Mouse (Mus musculus): Measurements from ENCODE around the gene Zdhhc14. TPM values are rescaled to one million over a fixed set of nuclear protein-coding genes. Genes with fewer than 3 reads are reported as not detected.

Zdhhc14 gene
- polyA plus RNA-seq, 1 experiment from 2014 or later: 1.4 TPM

- H3K9me3 ChIP-seq (ENCODE audit: control insufficient read depth): no peaks in the 10 kb centered on the region
- 71% methylated on average over 4 of the region's 4 CpGs for WGBS
- H3K4me1 ChIP-seq (replicated peaks; ENCODE audit: control insufficient read depth, insufficient read depth, low read length): peaks cover 5% of the 10 kb centered on the region; the same call in 1 of the 2 replicates
- H3K27me3 ChIP-seq (replicated peaks; ENCODE audit: control insufficient read depth, insufficient read depth, low read length): no peaks in the 10 kb centered on the region
- H3K4me3 ChIP-seq (ENCODE audit: low read depth, low read length): no peak overlapping the region
- H3K4me2 ChIP-seq (replicated peaks; ENCODE audit: low read depth): no peak overlapping the region
- no peak for TF ChIP-seq CTCF (IDR thresholded peaks at IDR 0.05; ENCODE audit: low read depth)
- no peak overlapping the region for H3K9ac ChIP-seq (ENCODE audit: low read depth, low read length)
- no peak overlapping the region for H3K27ac ChIP-seq (ENCODE audit: low read depth, low read length)
- no peak for ATAC-seq
- H3K36me3 ChIP-seq (ENCODE audit: control insufficient read depth, insufficient read depth): no peaks in the 10 kb centered on the region
Measured at GRCm38 (mm10) chr17:5575518-5575917, 83.2 kb downstream of the Zdhhc14 start.

GRCm38 (mm10) chr17:5582232-5582631, 89.9 kb downstream of the Zdhhc14 start:
- Histone ChIP-seq H3K36me3 (ENCODE audit: control insufficient read depth, insufficient read depth) (no peaks in the 10 kb centered on the region), H3K9ac (ENCODE audit: low read depth, low read length) (no peak overlapping the region), H3K27ac (ENCODE audit: low read depth, low read length) (no peak overlapping the region), H3K4me2 (replicated peaks; ENCODE audit: low read depth) (no peak overlapping the region), H3K4me1 (replicated peaks; ENCODE audit: control insufficient read depth, insufficient read depth, low read length) (no peaks in the 10 kb centered on the region), H3K27me3 (replicated peaks; ENCODE audit: control insufficient read depth, insufficient read depth, low read length) (no peaks in the 10 kb centered on the region), H3K9me3 (ENCODE audit: control insufficient read depth) (no peaks in the 10 kb centered on the region), H3K4me3 (ENCODE audit: low read depth, low read length) (no peak overlapping the region)
- 92% methylated on average over 3 of the region's 3 CpGs for WGBS
- no peak for ATAC-seq
- no peak for TF ChIP-seq CTCF (IDR thresholded peaks at IDR 0.05; ENCODE audit: low read depth)

GRCm38 (mm10) chr17:5582937-5583336, 90.6 kb downstream of the Zdhhc14 start:
- WGBS: 79% methylated on average over 5 of the region's 5 CpGs
- no peaks in the 10 kb centered on the region for H3K4me1 ChIP-seq (replicated peaks; ENCODE audit: control insufficient read depth, insufficient read depth, low read length)
- no peaks in the 10 kb centered on the region for H3K9me3 ChIP-seq (ENCODE audit: control insufficient read depth)
- no peak overlapping the region for H3K4me2 ChIP-seq (replicated peaks; ENCODE audit: low read depth)
- ATAC-seq: no peak
- H3K9ac ChIP-seq (ENCODE audit: low read depth, low read length): no peak overlapping the region
- H3K36me3 ChIP-seq (ENCODE audit: control insufficient read depth, insufficient read depth): no peaks in the 10 kb centered on the region
- H3K27me3 ChIP-seq (replicated peaks; ENCODE audit: control insufficient read depth, insufficient read depth, low read length): no peaks in the 10 kb centered on the region
- no peak for TF ChIP-seq CTCF (IDR thresholded peaks at IDR 0.05; ENCODE audit: low read depth)
- H3K27ac ChIP-seq (ENCODE audit: low read depth, low read length): no peak overlapping the region
- no peak overlapping the region for H3K4me3 ChIP-seq (ENCODE audit: low read depth, low read length)

- H3K4me1 ChIP-seq (replicated peaks; ENCODE audit: control insufficient read depth, insufficient read depth, low read length): no peaks in the 10 kb centered on the region
- no peak for TF ChIP-seq CTCF (IDR thresholded peaks at IDR 0.05; ENCODE audit: low read depth)
- WGBS: 69% methylated on average over 12 of the region's 12 CpGs
Measured at GRCm38 (mm10) chr17:5583472-5584145, 91.3 kb downstream of the Zdhhc14 start.

GRCm38 (mm10) chr17:5591604-5592209, 99.3 kb downstream of the Zdhhc14 start:
- no peaks in the 10 kb centered on the region for H3K9me3 ChIP-seq (ENCODE audit: control insufficient read depth)
- no peak overlapping the region for H3K9ac ChIP-seq (ENCODE audit: low read depth, low read length)
- H3K4me2 ChIP-seq (replicated peaks; ENCODE audit: low read depth): no peak overlapping the region
- no peak overlapping the region for H3K27ac ChIP-seq (ENCODE audit: low read depth, low read length)
- H3K4me3 ChIP-seq (ENCODE audit: low read depth, low read length): no peak overlapping the region
- H3K4me1 ChIP-seq (replicated peaks; ENCODE audit: control insufficient read depth, insufficient read depth, low read length): no peaks in the 10 kb centered on the region
- 52% methylated on average over 6 of the region's 6 CpGs for WGBS
- TF ChIP-seq CTCF (IDR thresholded peaks at IDR 0.05; ENCODE audit: low read depth): no peak
- ATAC-seq: no peak
- H3K36me3 ChIP-seq (ENCODE audit: control insufficient read depth, insufficient read depth): no peaks in the 10 kb centered on the region
- H3K27me3 ChIP-seq (replicated peaks; ENCODE audit: control insufficient read depth, insufficient read depth, low read length): no peaks in the 10 kb centered on the region

More at GRCm38 (mm10) chr17:5583472-5584145, 91.3 kb downstream of the Zdhhc14 start:
- ATAC-seq: no peak
- no peak overlapping the region for H3K4me2 ChIP-seq (replicated peaks; ENCODE audit: low read depth)
- H3K9ac ChIP-seq (ENCODE audit: low read depth, low read length): no peak overlapping the region
- no peak overlapping the region for H3K4me3 ChIP-seq (ENCODE audit: low read depth, low read length)
- H3K9me3 ChIP-seq (ENCODE audit: control insufficient read depth): no peaks in the 10 kb centered on the region
- H3K27me3 ChIP-seq (replicated peaks; ENCODE audit: control insufficient read depth, insufficient read depth, low read length): no peaks in the 10 kb centered on the region
- H3K27ac ChIP-seq (ENCODE audit: low read depth, low read length): no peak overlapping the region
- H3K36me3 ChIP-seq (ENCODE audit: control insufficient read depth, insufficient read depth): no peaks in the 10 kb centered on the region

- H3K4me1 ChIP-seq (replicated peaks; ENCODE audit: control insufficient read depth, insufficient read depth, low read length): no peaks in the 10 kb centered on the region
- no peak for TF ChIP-seq CTCF (IDR thresholded peaks at IDR 0.05; ENCODE audit: low read depth)
- 63% methylated on average over 2 of the region's 2 CpGs for WGBS
- no peak overlapping the region for H3K9ac ChIP-seq (ENCODE audit: low read depth, low read length)
- no peaks in the 10 kb centered on the region for H3K27me3 ChIP-seq (replicated peaks; ENCODE audit: control insufficient read depth, insufficient read depth, low read length)
- no peak overlapping the region for H3K27ac ChIP-seq (ENCODE audit: low read depth, low read length)
- H3K36me3 ChIP-seq (ENCODE audit: control insufficient read depth, insufficient read depth): no peaks in the 10 kb centered on the region
- no peak overlapping the region for H3K4me3 ChIP-seq (ENCODE audit: low read depth, low read length)
- H3K4me2 ChIP-seq (replicated peaks; ENCODE audit: low read depth): no peak overlapping the region
- H3K9me3 ChIP-seq (ENCODE audit: control insufficient read depth): no peaks in the 10 kb centered on the region
- ATAC-seq: no peak
Measured at GRCm38 (mm10) chr17:5593071-5593470, 100.7 kb downstream of the Zdhhc14 start.
